Mouse (Mus musculus): ENCODE results near the gene Slc38a4. TPM values are rescaled to one million over a fixed set of nuclear protein-coding genes. Genes with fewer than 3 reads are reported as not detected.
A peak's percentile ranks its signal among the peaks of the same experiment; 100 is the strongest.

Slc38a4 gene
- polyA plus RNA-seq, 1 experiment, result 0.04 TPM

DNA sequence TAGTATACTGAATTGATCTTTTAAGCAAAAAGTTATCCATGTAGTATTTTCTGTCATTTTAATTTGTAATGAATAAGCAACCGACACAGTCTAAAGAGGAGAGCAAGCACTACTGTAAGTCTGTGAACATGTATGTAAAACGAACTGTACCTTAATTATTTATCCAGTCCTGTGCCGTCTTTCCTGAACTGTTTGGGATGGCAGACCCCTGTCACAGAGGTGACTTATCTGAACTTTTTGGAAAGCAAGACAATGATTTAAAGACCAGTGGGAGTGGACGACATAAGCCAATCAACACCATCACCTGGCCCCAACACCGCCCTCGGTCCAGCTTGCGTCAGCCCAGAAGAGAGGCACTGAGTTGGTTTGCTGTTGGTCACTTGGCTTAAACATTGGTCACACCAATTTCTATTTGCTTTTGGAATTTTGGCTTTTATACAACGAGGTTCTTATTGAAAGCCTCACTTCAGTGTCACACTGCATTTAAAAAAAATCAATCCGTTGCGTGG, 24.7 kb downstream of the Slc38a4 start:
- TF ChIP-seq E2F4 (IDR thresholded peaks at IDR 0.05; ENCODE audit: insufficient read depth) (no peak), TCF3 (IDR thresholded peaks at IDR 0.05; ENCODE audit: insufficient read length, low read depth) (no peak), POLR2A (IDR thresholded peaks at IDR 0.05; ENCODE audit: insufficient read length, low read depth) (no peak), MYOD1 (IDR thresholded peaks at IDR 0.05; ENCODE audit: control insufficient read depth in 1 of 3, insufficient read length in 2 of 3, low read depth in 2 of 3) (no peak), MYOG (IDR thresholded peaks at IDR 0.05; ENCODE audit: control insufficient read depth in 1 of 3, insufficient read depth in 1 of 3, insufficient read length in 2 of 3, low read depth in 2 of 3) (no peak), POLR2AphosphoS2 (IDR thresholded peaks at IDR 0.05; ENCODE audit: insufficient read length, low read depth) (no peak), USF1 (IDR thresholded peaks at IDR 0.05; ENCODE audit: low read depth) (no peak)

GRCm38 (mm10) chr15:97030136-97030535, 25.6 kb downstream of the Slc38a4 start:
- no peak overlapping the region for H3K4me3 ChIP-seq
- H3ac ChIP-seq (ENCODE audit: control insufficient read depth, insufficient read length), result no peak overlapping the region
- TF ChIP-seq E2F4 (IDR thresholded peaks at IDR 0.05; ENCODE audit: insufficient read depth) (no peak), MYOG (IDR thresholded peaks at IDR 0.05; ENCODE audit: control insufficient read depth in 1 of 3, insufficient read depth in 1 of 3, insufficient read length in 2 of 3, low read depth in 2 of 3) (no peak), MYOD1 (IDR thresholded peaks at IDR 0.05; ENCODE audit: control insufficient read depth in 1 of 3, insufficient read length in 2 of 3, low read depth in 2 of 3) (no peak), MAX (IDR thresholded peaks at IDR 0.05; ENCODE audit: low read depth) (no peak), CEBPB (IDR thresholded peaks at IDR 0.05; ENCODE audit: insufficient read depth, poor library complexity, severe bottlenecking) (no peak), POLR2AphosphoS2 (IDR thresholded peaks at IDR 0.05; ENCODE audit: insufficient read length, low read depth) (no peak), TCF12 (IDR thresholded peaks at IDR 0.05; ENCODE audit: insufficient read depth, poor library complexity, severe bottlenecking) (no peak), TCF3 (IDR thresholded peaks at IDR 0.05; ENCODE audit: insufficient read length, low read depth) (no peak), REST (IDR thresholded peaks at IDR 0.05; ENCODE audit: insufficient read depth, insufficient read length) (no peak), USF1 (IDR thresholded peaks at IDR 0.05; ENCODE audit: low read depth) (no peak), SRF (IDR thresholded peaks at IDR 0.05; ENCODE audit: control insufficient read depth, insufficient read length, low read depth) (no peak), POLR2A (IDR thresholded peaks at IDR 0.05; ENCODE audit: insufficient read length, low read depth) (no peak)
- H3K79me2 ChIP-seq (ENCODE audit: control insufficient read depth, insufficient read depth), result no peaks in the 10 kb centered on the region
- no peaks in the 10 kb centered on the region for H3K36me3 ChIP-seq (ENCODE audit: control insufficient read depth, insufficient read depth)
- no peak overlapping the region for H3K4me2 ChIP-seq (ENCODE audit: low read depth)
- no peaks in the 10 kb centered on the region for H3K27me3 ChIP-seq (ENCODE audit: control insufficient read depth, insufficient read depth, insufficient read length)

More for the DNA sequence above, 24.7 kb downstream of the Slc38a4 start:
- no peaks in the 10 kb centered on the region for H3K36me3 ChIP-seq (ENCODE audit: control insufficient read depth, insufficient read depth)
- H3K27me3 ChIP-seq (ENCODE audit: control insufficient read depth, insufficient read depth, insufficient read length), result no peaks in the 10 kb centered on the region
- no peak overlapping the region for H3ac ChIP-seq (ENCODE audit: control insufficient read depth, insufficient read length)
- no peak overlapping the region for H3K4me2 ChIP-seq (ENCODE audit: low read depth)
- no peaks in the 10 kb centered on the region for H3K79me2 ChIP-seq (ENCODE audit: control insufficient read depth, insufficient read depth)
- no peak overlapping the region for H3K4me3 ChIP-seq

DNA sequence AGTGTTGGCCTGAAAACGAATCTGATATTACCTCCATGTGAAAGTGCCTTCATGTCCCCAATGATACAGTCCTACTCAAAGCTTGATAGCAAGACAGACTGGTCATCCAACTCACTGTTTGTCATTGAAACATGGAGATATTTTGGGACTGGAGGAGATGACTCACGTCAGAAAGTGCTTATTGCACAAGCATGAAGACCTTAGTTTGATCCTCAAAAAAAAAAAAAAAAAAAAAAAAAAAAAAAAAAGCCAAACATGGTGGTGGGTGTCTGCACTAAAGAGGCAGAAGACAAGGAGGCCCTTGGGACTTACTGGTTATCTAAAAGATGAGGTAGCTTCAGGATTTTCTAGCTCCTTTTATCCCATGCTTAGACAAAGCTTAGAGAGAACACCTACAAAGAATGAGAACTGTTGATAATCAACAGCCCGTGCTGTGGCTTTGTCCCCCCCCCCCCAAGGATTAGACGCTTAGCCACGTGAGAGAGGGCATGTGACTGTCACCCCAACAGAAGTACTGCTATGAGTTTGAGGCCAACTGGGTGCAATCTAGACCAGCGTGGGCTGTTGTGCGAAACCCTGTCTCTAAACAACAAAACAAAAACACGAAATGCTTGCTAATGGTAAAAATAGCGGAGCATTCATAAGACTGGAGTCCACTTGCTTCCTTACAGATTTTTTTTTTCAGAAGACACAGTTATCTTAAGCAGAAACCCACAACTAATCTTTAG, 26.5 kb downstream of the Slc38a4 start:
- no peaks in the 10 kb centered on the region for H3K27me3 ChIP-seq (ENCODE audit: control insufficient read depth, insufficient read depth, insufficient read length)
- H3K79me2 ChIP-seq (ENCODE audit: control insufficient read depth, insufficient read depth), result no peaks in the 10 kb centered on the region
- H3K4me3 ChIP-seq, result no peak overlapping the region

DNA sequence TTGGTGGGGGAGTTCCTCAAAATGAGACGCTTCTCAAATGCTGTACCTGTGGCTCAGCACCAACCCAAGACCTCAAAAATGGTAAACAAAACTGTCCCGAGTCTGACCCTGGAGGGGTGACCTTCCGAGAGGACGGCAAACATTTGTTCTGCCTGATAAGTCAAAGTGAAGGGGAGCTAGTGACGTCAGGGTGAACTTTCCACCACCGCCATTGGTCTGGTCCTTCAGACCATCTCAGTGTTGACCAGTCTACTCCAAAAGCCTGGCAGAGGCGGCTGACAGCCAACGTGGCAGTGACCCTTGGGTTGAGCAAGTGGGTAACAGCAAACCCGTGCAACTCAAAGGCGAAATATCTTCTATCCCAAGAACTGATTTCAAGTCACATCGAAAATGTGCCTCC, 27.1 kb downstream of the Slc38a4 start:
- no peaks in the 10 kb centered on the region for H3K27me3 ChIP-seq (ENCODE audit: control insufficient read depth, insufficient read depth, insufficient read length)

More for the DNA sequence above, 26.5 kb downstream of the Slc38a4 start:
- no peaks in the 10 kb centered on the region for H3K36me3 ChIP-seq (ENCODE audit: control insufficient read depth, insufficient read depth)
- no peak overlapping the region for H3ac ChIP-seq (ENCODE audit: control insufficient read depth, insufficient read length)
- no peak overlapping the region for H3K4me2 ChIP-seq (ENCODE audit: low read depth)
- TF ChIP-seq USF1 (IDR thresholded peaks at IDR 0.05; ENCODE audit: low read depth) (no peak), E2F4 (IDR thresholded peaks at IDR 0.05; ENCODE audit: insufficient read depth) (no peak), TCF3 (IDR thresholded peaks at IDR 0.05; ENCODE audit: insufficient read length, low read depth) (no peak), CEBPB (IDR thresholded peaks at IDR 0.05; ENCODE audit: insufficient read depth, poor library complexity, severe bottlenecking) (peak; percentile 38; the same call in 1 of the 2 replicates), POLR2AphosphoS2 (IDR thresholded peaks at IDR 0.05; ENCODE audit: insufficient read length, low read depth) (no peak), MAX (IDR thresholded peaks at IDR 0.05; ENCODE audit: low read depth) (no peak), MYOD1 (IDR thresholded peaks at IDR 0.05; ENCODE audit: control insufficient read depth in 1 of 3, insufficient read length in 2 of 3, low read depth in 2 of 3) (no peak), REST (IDR thresholded peaks at IDR 0.05; ENCODE audit: insufficient read depth, insufficient read length) (no peak), TCF12 (IDR thresholded peaks at IDR 0.05; ENCODE audit: insufficient read depth, poor library complexity, severe bottlenecking) (no peak)

More for the DNA sequence above, 27.1 kb downstream of the Slc38a4 start:
- Histone ChIP-seq H3K79me2 (ENCODE audit: control insufficient read depth, insufficient read depth) (no peaks in the 10 kb centered on the region), H3K4me2 (ENCODE audit: low read depth) (no peak overlapping the region), H3ac (ENCODE audit: control insufficient read depth, insufficient read length) (no peak overlapping the region), H3K36me3 (ENCODE audit: control insufficient read depth, insufficient read depth) (no peaks in the 10 kb centered on the region), H3K4me3 (no peak overlapping the region)
- TF ChIP-seq POLR2A (IDR thresholded peaks at IDR 0.05; ENCODE audit: insufficient read length, low read depth), result no peak
- TF ChIP-seq USF1 (IDR thresholded peaks at IDR 0.05; ENCODE audit: low read depth), result no peak
- TF ChIP-seq TCF12 (IDR thresholded peaks at IDR 0.05; ENCODE audit: insufficient read depth, poor library complexity, severe bottlenecking), result no peak
- no peak for TF ChIP-seq MAX (IDR thresholded peaks at IDR 0.05; ENCODE audit: low read depth)
- no peak for TF ChIP-seq E2F4 (IDR thresholded peaks at IDR 0.05; ENCODE audit: insufficient read depth)
- TF ChIP-seq MYOG (IDR thresholded peaks at IDR 0.05; ENCODE audit: control insufficient read depth in 1 of 3, insufficient read depth in 1 of 3, insufficient read length in 2 of 3, low read depth in 2 of 3), result no peak
- no peak for TF ChIP-seq REST (IDR thresholded peaks at IDR 0.05; ENCODE audit: insufficient read depth, insufficient read length)
- no peak for TF ChIP-seq MYOD1 (IDR thresholded peaks at IDR 0.05; ENCODE audit: control insufficient read depth in 1 of 3, insufficient read length in 2 of 3, low read depth in 2 of 3)
- TF ChIP-seq TCF3 (IDR thresholded peaks at IDR 0.05; ENCODE audit: insufficient read length, low read depth), result no peak
- TF ChIP-seq CEBPB (IDR thresholded peaks at IDR 0.05; ENCODE audit: insufficient read depth, poor library complexity, severe bottlenecking), result no peak
- no peak for TF ChIP-seq SRF (IDR thresholded peaks at IDR 0.05; ENCODE audit: control insufficient read depth, insufficient read length, low read depth)
- TF ChIP-seq POLR2AphosphoS2 (IDR thresholded peaks at IDR 0.05; ENCODE audit: insufficient read length, low read depth), result no peak

Measured in myocyte (in vitro differentiated cells).